Mouse (Mus musculus): Measurements from ENCODE around the gene Eps8l1. TPM values are rescaled to one million over a fixed set of nuclear protein-coding genes. Genes with fewer than 3 reads are reported as not detected.

Gene Eps8l1
- polyA plus RNA-seq, 1 experiment from 2014 or later, result 3.0 TPM

DNA sequence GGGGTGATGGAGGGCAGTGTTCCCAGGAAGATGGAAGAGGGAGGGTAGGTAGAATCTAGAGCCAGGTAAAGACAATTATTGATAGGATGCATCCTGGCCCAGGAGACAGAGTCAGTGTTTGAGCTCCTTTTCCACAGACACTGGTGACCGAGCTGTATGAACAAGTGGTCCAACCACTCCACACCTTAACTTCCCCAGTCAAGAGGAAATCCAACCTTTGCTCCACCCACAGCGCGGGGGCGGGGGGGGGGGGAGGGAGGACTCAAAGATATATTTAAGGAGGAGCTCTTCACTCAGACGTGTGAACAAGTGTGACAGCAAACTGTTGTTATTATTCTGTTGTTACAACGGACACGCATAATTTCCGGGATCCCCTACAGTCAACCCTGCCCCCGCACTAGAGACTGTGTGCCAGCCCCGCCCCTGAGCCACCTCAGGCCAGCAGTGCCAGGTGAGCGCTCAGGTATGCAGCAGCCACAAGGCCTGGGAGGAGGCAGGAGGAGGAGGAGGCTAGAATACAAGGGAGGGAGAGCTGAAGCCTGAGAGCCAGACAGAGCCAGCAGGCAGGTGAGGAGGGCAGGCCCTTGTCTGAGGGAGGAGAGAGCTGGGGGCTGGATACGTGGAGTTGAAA is 3.8 kb downstream of the Eps8l1 start:
- no peak overlapping the region for H3K27ac ChIP-seq (replicated peaks; ENCODE audit: low read depth, low read length)
- H3K4me1 ChIP-seq (ENCODE audit: control insufficient read depth, insufficient read depth, low read length), result no peaks in the 10 kb centered on the region
- DNase-seq (ENCODE audit: low spot score) (no peak), ATAC-seq (replicated peaks; ENCODE audit: insufficient number of reproducible peaks, low FRiP score, low TSS enrichment, low read depth) (peak; percentile 35; the same call in 1 of the 2 replicates)
- H3K9ac ChIP-seq (replicated peaks; ENCODE audit: low read length), result 0 out of 2 replicates have a peak overlapping the region, but pooled peaks have one; percentile 4
- H3K4me3 ChIP-seq (ENCODE audit: low read depth, low read length), result no peak overlapping the region
- H3K9me3 ChIP-seq (replicated peaks; ENCODE audit: control insufficient read depth, low read length), result no peaks in the 10 kb centered on the region
- 10% methylated on average over 12 of the region's 12 CpGs for WGBS
- no peak overlapping the region for H3K4me2 ChIP-seq (ENCODE audit: low read depth, low read length)
- no peaks in the 10 kb centered on the region for H3K27me3 ChIP-seq (ENCODE audit: control insufficient read depth, insufficient read depth, low read length)
- H3K36me3 ChIP-seq (replicated peaks; ENCODE audit: control insufficient read depth, insufficient read depth, low read depth, low read length), result no peaks in the 10 kb centered on the region

DNA sequence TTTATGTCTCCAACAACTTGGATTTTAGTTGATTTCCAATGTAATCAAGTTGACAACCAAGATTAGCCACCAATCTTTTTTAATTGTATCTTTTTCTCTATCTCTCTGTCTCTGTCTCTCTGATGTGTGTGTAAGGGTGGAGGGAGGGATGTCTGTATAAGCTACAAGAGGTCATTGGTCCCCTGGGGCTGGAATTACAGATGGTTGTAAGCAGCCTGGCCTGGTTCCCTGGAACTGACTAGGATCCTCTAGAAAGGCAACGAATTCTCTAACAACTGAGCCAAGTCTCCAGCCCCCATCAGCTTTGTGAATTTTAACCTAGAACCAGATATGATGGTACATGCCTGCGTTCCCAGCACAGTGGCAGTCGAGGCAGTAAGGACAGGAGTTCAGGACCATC is 7.3 kb downstream of the Eps8l1 start:
- ATAC-seq (replicated peaks; ENCODE audit: insufficient number of reproducible peaks, low FRiP score, low TSS enrichment, low read depth) (no peak), DNase-seq (ENCODE audit: low spot score) (no peak)
- Histone ChIP-seq H3K9me3 (replicated peaks; ENCODE audit: control insufficient read depth, low read length) (no peaks in the 10 kb centered on the region), H3K4me2 (ENCODE audit: low read depth, low read length) (no peak overlapping the region), H3K4me1 (ENCODE audit: control insufficient read depth, insufficient read depth, low read length) (no peaks in the 10 kb centered on the region), H3K27me3 (ENCODE audit: control insufficient read depth, insufficient read depth, low read length) (peaks cover 10% of the 10 kb centered on the region), H3K9ac (replicated peaks; ENCODE audit: low read length) (no peak overlapping the region), H3K36me3 (replicated peaks; ENCODE audit: control insufficient read depth, insufficient read depth, low read depth, low read length) (no peaks in the 10 kb centered on the region), H3K4me3 (ENCODE audit: low read depth, low read length) (no peak overlapping the region), H3K27ac (replicated peaks; ENCODE audit: low read depth, low read length) (no peak overlapping the region)
- WGBS, result 71% methylated on average over 3 of the region's 3 CpGs

DNA sequence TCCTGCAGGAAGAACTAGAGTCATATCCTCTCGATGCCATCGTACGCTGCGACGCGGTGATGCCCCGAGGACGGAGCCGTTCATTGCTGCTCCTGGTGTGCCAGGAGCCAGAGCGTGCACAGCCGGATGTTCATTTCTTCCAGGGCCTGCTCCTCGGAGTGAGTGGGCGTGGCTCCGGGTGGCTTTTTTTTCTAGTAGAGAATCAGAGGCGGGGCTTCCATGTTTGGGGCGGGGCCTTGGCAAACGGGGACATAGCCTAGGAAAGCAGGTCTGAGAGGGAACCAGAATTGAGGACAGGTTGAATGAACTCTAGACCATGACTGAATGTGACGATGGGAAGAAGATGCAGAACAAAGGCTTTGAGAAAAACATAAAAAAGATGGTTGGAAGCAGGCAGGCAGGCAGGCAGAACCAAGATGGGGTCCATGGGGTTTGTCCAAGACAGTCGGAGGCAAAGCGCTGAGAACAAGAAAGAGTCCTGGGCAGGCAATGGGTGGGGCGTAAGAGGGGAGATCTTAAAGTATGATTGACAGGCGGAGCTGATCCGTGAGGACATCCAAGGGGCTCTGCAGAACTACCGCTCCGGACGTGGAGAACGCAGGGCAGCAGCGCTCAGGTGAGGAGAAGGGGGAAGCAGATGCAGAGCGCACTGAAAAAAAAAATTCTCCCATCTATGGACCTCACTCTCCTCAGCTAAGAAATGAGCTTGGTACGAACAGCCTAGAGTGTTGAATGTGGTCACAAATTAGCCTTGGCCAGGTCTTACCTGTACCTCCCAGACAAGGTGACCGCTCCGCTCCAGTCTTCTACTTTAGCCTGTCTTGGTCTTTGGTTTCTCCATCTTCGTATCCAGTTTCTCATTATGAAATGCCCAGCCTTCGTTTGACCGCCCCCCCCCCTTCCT is 10.1 kb downstream of the Eps8l1 start:
- Histone ChIP-seq H3K36me3 (replicated peaks; ENCODE audit: control insufficient read depth, insufficient read depth, low read depth, low read length) (no peaks in the 10 kb centered on the region), H3K27me3 (ENCODE audit: control insufficient read depth, insufficient read depth, low read length) (peaks cover 16% of the 10 kb centered on the region), H3K9ac (replicated peaks; ENCODE audit: low read length) (peak overlapping the region; percentile 39; the same call in 1 of the 2 replicates), H3K9me3 (replicated peaks; ENCODE audit: control insufficient read depth, low read length) (no peaks in the 10 kb centered on the region), H3K4me2 (ENCODE audit: low read depth, low read length) (peak overlapping the region; percentile 57), H3K4me3 (ENCODE audit: low read depth, low read length) (peak overlapping the region; percentile 21), H3K4me1 (ENCODE audit: control insufficient read depth, insufficient read depth, low read length) (no peaks in the 10 kb centered on the region), H3K27ac (replicated peaks; ENCODE audit: low read depth, low read length) (no peak overlapping the region)
- 4% methylated on average over 35 of the region's 35 CpGs for WGBS
- ATAC-seq (replicated peaks; ENCODE audit: insufficient number of reproducible peaks, low FRiP score, low TSS enrichment, low read depth) (peak; percentile 31), DNase-seq (ENCODE audit: low spot score) (peak; percentile 75)

DNA sequence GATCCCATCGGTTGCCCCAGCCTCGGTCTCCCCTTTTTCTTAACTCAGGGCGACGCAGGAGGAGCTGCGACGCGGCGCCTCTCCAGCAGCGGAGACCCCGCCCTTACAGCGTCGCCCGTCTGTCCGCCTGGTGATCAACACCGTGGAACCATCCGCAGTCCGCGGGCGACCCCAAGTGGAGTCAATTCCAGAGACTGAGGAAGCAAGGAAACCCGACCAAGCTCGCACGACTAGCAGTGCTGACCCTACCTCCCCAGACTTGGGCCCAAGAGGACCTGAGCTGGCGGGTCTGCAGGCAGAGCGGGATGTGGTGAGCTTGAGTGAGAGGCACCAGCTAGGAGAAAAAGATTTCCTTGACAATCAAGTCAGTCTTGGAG is 10.7 kb downstream of the Eps8l1 start:
- ATAC-seq (replicated peaks; ENCODE audit: insufficient number of reproducible peaks, low FRiP score, low TSS enrichment, low read depth), result peak; percentile 72
- H3K9me3 ChIP-seq (replicated peaks; ENCODE audit: control insufficient read depth, low read length), result no peaks in the 10 kb centered on the region
- H3K4me1 ChIP-seq (ENCODE audit: control insufficient read depth, insufficient read depth, low read length), result no peaks in the 10 kb centered on the region
- no peak overlapping the region for H3K27ac ChIP-seq (replicated peaks; ENCODE audit: low read depth, low read length)
- H3K4me3 ChIP-seq (ENCODE audit: low read depth, low read length), result peak overlapping the region; percentile 21
- H3K27me3 ChIP-seq (ENCODE audit: control insufficient read depth, insufficient read depth, low read length), result peaks cover 16% of the 10 kb centered on the region
- no peak overlapping the region; the same call in 1 of the 2 replicates for H3K9ac ChIP-seq (replicated peaks; ENCODE audit: low read length)
- 1% methylated on average over 24 of the region's 24 CpGs for WGBS
- no peaks in the 10 kb centered on the region for H3K36me3 ChIP-seq (replicated peaks; ENCODE audit: control insufficient read depth, insufficient read depth, low read depth, low read length)
- peak overlapping the region; percentile 57 for H3K4me2 ChIP-seq (ENCODE audit: low read depth, low read length)
- DNase-seq (ENCODE audit: low spot score), result peak; percentile 85

DNA sequence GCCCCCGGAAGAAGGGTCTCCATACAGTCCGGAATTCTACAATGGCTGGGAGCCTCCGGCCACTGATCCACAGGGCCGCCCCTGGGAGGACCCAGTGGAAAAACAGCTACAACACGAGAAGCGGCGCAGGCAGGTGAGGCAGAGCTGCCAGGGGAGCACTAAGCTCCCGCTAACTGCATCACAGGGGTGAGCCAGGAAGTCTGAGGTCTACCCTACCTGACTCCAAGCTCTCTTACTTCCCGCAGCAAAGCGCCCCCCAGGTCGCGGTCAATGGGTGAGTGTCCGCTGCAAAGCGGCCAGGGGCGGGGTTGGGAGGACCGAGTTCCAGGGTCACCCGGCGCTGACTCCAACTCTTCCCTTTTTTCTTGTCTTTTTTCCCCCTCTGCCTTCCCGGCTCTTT is 13.5 kb downstream of the Eps8l1 start:
- 7% methylated on average over 19 of the region's 19 CpGs for WGBS
- H3K9me3 ChIP-seq (replicated peaks; ENCODE audit: control insufficient read depth, low read length), result no peaks in the 10 kb centered on the region
- no peaks in the 10 kb centered on the region for H3K4me1 ChIP-seq (ENCODE audit: control insufficient read depth, insufficient read depth, low read length)
- 0 out of 2 replicates have a peak overlapping the region, but pooled peaks have one; percentile 1 for H3K4me3 ChIP-seq (ENCODE audit: low read depth, low read length)
- H3K36me3 ChIP-seq (replicated peaks; ENCODE audit: control insufficient read depth, insufficient read depth, low read depth, low read length), result no peaks in the 10 kb centered on the region
- H3K4me2 ChIP-seq (ENCODE audit: low read depth, low read length), result no peak overlapping the region
- no peak overlapping the region for H3K9ac ChIP-seq (replicated peaks; ENCODE audit: low read length)
- H3K27me3 ChIP-seq (ENCODE audit: control insufficient read depth, insufficient read depth, low read length), result peaks cover 16% of the 10 kb centered on the region
- H3K27ac ChIP-seq (replicated peaks; ENCODE audit: low read depth, low read length), result no peak overlapping the region
- no peak for DNase-seq (ENCODE audit: low spot score)
- no peak for ATAC-seq (replicated peaks; ENCODE audit: insufficient number of reproducible peaks, low FRiP score, low TSS enrichment, low read depth)

DNA sequence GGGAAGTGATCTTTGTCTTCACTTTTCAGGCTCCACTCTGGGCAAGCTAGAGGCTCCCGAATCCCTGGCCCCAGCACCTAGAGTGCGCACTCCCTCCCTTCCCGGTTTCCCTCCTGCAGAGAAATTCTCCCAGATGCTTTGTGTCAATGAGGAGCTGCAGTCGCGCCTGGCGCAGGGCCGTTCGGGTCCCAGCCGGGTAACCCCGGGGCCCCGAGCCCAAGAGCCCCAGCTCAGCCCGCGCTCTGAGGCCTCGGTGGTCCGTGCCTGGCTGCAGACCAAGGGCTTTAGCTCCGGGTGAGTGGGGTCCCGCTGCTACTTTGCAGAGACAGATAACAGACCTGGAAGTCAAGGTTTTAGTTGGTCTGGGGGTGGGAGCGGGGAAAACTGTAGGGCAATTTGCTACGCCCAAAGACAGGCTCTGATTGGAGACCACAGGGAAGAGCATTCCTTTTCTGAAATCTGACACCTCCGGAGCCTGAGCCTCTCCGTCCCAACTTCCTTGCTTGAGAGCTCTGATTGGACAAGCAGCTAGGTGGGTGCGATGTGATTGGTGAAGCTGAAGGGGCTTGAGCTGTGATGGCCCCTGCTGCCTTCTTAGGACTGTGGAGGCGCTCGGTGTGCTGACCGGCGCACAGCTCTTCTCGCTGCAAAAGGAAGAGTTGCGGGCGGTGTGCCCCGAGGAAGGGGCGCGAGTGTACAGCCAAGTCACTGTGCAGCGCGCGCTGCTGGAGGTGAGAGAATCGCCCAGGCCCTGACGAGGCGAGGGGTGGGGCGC is 17.7 kb downstream of the Eps8l1 start:
- no peaks in the 10 kb centered on the region for H3K9me3 ChIP-seq (replicated peaks; ENCODE audit: control insufficient read depth, low read length)

DNA sequence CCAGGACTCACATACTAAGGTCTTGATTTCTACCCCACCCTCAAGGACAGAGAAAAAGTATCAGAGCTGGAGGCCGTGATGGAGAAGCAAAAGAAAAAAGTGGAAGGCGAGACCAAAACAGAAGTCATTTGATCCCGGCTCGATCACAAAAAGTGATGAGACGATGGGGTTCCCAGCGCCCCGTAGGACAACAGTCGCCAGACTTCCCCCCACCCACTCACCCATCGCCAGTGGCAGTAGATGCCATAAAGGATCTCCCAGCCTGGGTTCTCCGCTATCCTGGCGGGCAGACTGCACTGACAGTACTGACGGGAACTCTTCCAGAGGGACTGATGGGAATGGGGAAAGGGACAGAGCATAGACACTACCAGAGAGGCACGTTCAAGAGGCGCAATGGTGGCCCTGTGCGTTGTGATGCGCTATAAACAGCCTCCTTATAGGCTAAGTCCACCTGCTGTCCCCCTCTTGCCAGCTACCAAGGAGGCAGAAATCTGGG is 18.4 kb downstream of the Eps8l1 start:
- peaks cover 3% of the 10 kb centered on the region for H3K27me3 ChIP-seq (ENCODE audit: control insufficient read depth, insufficient read depth, low read length)
- H3K4me2 ChIP-seq (ENCODE audit: low read depth, low read length), result peak overlapping the region; percentile 78
- H3K4me1 ChIP-seq (ENCODE audit: control insufficient read depth, insufficient read depth, low read length), result no peaks in the 10 kb centered on the region
- H3K36me3 ChIP-seq (replicated peaks; ENCODE audit: control insufficient read depth, insufficient read depth, low read depth, low read length), result peaks cover 3% of the 10 kb centered on the region; the same call in 1 of the 2 replicates
- ATAC-seq (replicated peaks; ENCODE audit: insufficient number of reproducible peaks, low FRiP score, low TSS enrichment, low read depth) (no peak), DNase-seq (ENCODE audit: low spot score) (no peak)
- peak overlapping the region; percentile 41 for H3K4me3 ChIP-seq (ENCODE audit: low read depth, low read length)
- peak overlapping the region; percentile 51 for H3K9ac ChIP-seq (replicated peaks; ENCODE audit: low read length)
- H3K9me3 ChIP-seq (replicated peaks; ENCODE audit: control insufficient read depth, low read length), result no peaks in the 10 kb centered on the region
- 5% methylated on average over 16 of the region's 16 CpGs for WGBS
- H3K27ac ChIP-seq (replicated peaks; ENCODE audit: low read depth, low read length), result peak overlapping the region; percentile 83

More for the DNA sequence above, 17.7 kb downstream of the Eps8l1 start:
- peak overlapping the region; percentile 83 for H3K27ac ChIP-seq (replicated peaks; ENCODE audit: low read depth, low read length)
- peaks cover 3% of the 10 kb centered on the region; the same call in 1 of the 2 replicates for H3K36me3 ChIP-seq (replicated peaks; ENCODE audit: control insufficient read depth, insufficient read depth, low read depth, low read length)
- peak; percentile 98 for ATAC-seq (replicated peaks; ENCODE audit: insufficient number of reproducible peaks, low FRiP score, low TSS enrichment, low read depth)
- peaks cover 5% of the 10 kb centered on the region for H3K27me3 ChIP-seq (ENCODE audit: control insufficient read depth, insufficient read depth, low read length)
- peak overlapping the region; percentile 66 for H3K9ac ChIP-seq (replicated peaks; ENCODE audit: low read length)
- 0% methylated on average over 39 of the region's 39 CpGs for WGBS
- peak overlapping the region; percentile 78 for H3K4me2 ChIP-seq (ENCODE audit: low read depth, low read length)
- H3K4me3 ChIP-seq (ENCODE audit: low read depth, low read length), result peak overlapping the region; percentile 41
- DNase-seq (ENCODE audit: low spot score), result peak; percentile 95
- H3K4me1 ChIP-seq (ENCODE audit: control insufficient read depth, insufficient read depth, low read length), result no peaks in the 10 kb centered on the region

Measured in embryonic facial prominence, embryonic 11.5 days (tissue).